Mouse (Mus musculus): ENCODE results near the gene Miga2.

GRCm38 (mm10) chr2:30417595-30418165, 53.6 kb downstream of the Miga2 start:
- TF ChIP-seq CTCF (IDR thresholded peaks at IDR 0.05; ENCODE audit: low read depth): no peak
- TF ChIP-seq EP300 (optimal IDR thresholded peaks at IDR 0.05): no peak

All from stomach, postnatal 0 days (tissue).